Mouse (Mus musculus) MEL (cell line): ENCODE measurements around the gene Mob2.

ENCODE experiments used
- CTCF ChIP-seq, 3 experiments: IDR thresholded peaks in 2 of 3; conservative IDR thresholded peaks in 1 of 3; 2 replicates each; pipeline ENCODE4 v1.5.1; 2011 to 2012; ENCODE audit warnings: low read length in 3 of 3, low read depth in 2 of 3, mild to moderate bottlenecking in 2 of 3, improper control_type of control experiment in 1 of 3, inconsistent platforms in 1 of 3, mixed read lengths in 1 of 3, moderate library complexity in 1 of 3; ENCODE audit not compliant: control insufficient read depth in 1 of 3, insufficient read depth in 1 of 3, poor library complexity in 1 of 3, severe bottlenecking in 1 of 3
- GATA1 ChIP-seq: IDR thresholded peaks from 2 replicates; pipeline ENCODE4 v1.6.1; 2011; ENCODE audit warnings: low read depth, low read length, improper control_type of control experiment
- NRF1 ChIP-seq: IDR thresholded peaks from 2 replicates; pipeline ENCODE4 v1.6.1; 2014; ENCODE audit warnings: low read depth, mild to moderate bottlenecking, inconsistent platforms, low read length, improper control_type of control experiment, moderate library complexity; ENCODE audit not compliant: poor library complexity, insufficient read depth, severe bottlenecking
- POLR2A ChIP-seq, 2 experiments: IDR thresholded peaks; 2 replicates each; pipeline ENCODE4 v1.6.1; 2011 to 2012; ENCODE audit warnings: low read length in 2 of 2, mild to moderate bottlenecking in 2 of 2, control low read depth in 1 of 2, improper control_type of control experiment in 1 of 2, low read depth in 1 of 2, moderate library complexity in 1 of 2; ENCODE audit not compliant: control insufficient read depth in 1 of 2, insufficient read depth in 1 of 2, poor library complexity in 1 of 2

DNA sequence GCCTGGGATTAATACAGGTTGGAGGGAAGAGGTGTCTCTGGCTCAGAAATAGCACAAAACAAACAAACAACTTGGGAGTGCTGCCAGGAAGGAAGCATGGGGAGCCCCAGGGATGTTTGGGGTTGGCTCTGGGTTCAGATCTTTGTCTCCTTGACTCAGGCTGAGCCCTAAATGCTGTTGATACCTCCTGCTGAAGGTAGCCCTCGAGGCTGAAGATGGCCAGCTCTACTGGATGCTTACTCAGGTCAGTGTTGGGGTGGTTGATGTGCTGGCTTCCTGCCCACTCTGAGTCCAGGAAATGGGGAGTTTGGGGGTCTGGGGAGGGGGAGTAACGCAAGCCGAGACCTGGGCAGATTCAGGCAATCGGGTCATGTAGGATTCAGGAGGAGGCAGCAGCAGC lies 35.8 kb upstream of the Mob2 start:
- no peak for TF ChIP-seq GATA1
- TF ChIP-seq NRF1 = no peak
- TF ChIP-seq CTCF (IDR thresholded peaks at IDR 0.05 in 2 of 3, conservative IDR thresholded peaks at IDR 0.05 in 1 of 3; ENCODE audit: control insufficient read depth in 1 of 3, insufficient read depth in 1 of 3, low read depth in 2 of 3, low read length in 3 of 3, poor library complexity in 1 of 3, severe bottlenecking in 1 of 3) = no peak
- TF ChIP-seq POLR2A (IDR thresholded peaks at IDR 0.05; ENCODE audit: control insufficient read depth in 1 of 2, insufficient read depth in 1 of 2, low read depth in 1 of 2, low read length in 2 of 2, poor library complexity in 1 of 2) = no peak
